Comparison of ENCODE assay signal across 1 mouse cellular context in the genomic region with DNA sequence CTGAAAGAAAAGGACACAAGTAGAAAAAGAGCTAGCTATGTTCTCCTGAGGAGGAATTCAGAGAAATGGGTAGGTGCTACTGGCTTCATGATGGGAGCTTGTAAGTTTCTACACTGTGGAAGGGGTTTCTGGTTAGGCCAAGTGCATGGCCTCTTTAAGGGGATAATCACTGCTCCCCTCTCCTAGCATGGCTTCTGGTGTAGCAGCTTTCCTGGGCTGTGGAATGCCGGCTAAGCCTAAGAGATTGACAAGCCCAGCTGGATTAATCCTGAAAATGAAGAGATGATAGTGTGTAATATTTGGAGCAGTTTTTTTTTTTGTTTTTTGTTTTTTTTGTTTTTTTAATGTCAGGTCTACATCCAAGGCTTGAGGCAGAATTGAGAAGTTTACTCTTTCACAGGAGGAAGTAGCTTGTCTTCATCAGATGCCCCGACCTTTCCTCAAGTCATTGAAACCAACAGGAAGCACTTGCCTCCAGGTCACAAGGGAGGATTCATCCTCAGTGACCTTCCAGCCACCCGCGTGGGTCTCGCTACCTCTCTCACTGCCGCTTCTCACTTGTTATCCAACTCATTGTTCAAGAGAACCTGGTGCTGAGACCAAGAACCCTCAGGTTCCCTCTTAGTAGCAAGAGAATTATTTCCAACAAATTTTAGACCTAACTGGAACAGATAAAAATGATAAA.
TF ChIP-seq lines count a peak whose summit lies in the region.

No protein-coding gene starts in this region.

TF ChIP-seq in MEL, 35 proteins besides CTCF, POLR2A, EP300 and RAD21 (continued from another document):
- no peak for TF ChIP-seq ZMIZ1 (IDR thresholded peaks at IDR 0.05; ENCODE audit: low read depth, low read length)
TF ChIP-seq in MEL: peak in this region for 0.
